Mouse (Mus musculus) left cerebral cortex, adult 2 months (tissue): ENCODE results near the gene Hpcal1. TPM values are rescaled to one million over a fixed set of nuclear protein-coding genes. Genes with fewer than 3 reads are reported as not detected.
A peak's percentile ranks its signal among the peaks of the same experiment; 100 is the strongest.
"Not testable (repeated sequence)": the region's sequence is repeated elsewhere in the genome, so short reads cannot be mapped to it uniquely, and the experiment has no call there.

ENCODE experiments used
- DNase-seq, 2 experiments: peaks; one replicate each; pipeline ENCODE4 v3.0.0; 2021 to 2022; ENCODE audit warnings: low spot score in 2 of 2, mixed read lengths in 1 of 2; ENCODE audit errors: extremely low spot score in 1 of 2
- H3K27ac ChIP-seq: fragments of 200-600 bp; 2 replicates; pipeline ENCODE4 v1.8.1; 2022
- H3K4me3 ChIP-seq: fragments of 200-600 bp; 2 replicates; pipeline ENCODE4 v1.8.1; 2022
- CTCF ChIP-seq: fragments of 200-600 bp; IDR thresholded peaks from 2 replicates; pipeline ENCODE4 v1.8.1; 2022; ENCODE audit warnings: antibody characterized with exemption, mild to moderate bottlenecking, moderate library complexity
- intact Hi-C: fragments of 180-260 bp; cut with DNase I; formaldehyde crosslinking; loops from one replicate; pipeline ENCODE4 v1.15.1; 2025
- total RNA-seq, 2 experiments: library from RNA; stranded (reverse); gene quantifications; 2 replicates each; pipeline ENCODE4 v1.2.3; 2021

Gene Hpcal1
- total RNA-seq, 2 experiments from 2014 or later, result 78.5 to 93.8 TPM

DNA sequence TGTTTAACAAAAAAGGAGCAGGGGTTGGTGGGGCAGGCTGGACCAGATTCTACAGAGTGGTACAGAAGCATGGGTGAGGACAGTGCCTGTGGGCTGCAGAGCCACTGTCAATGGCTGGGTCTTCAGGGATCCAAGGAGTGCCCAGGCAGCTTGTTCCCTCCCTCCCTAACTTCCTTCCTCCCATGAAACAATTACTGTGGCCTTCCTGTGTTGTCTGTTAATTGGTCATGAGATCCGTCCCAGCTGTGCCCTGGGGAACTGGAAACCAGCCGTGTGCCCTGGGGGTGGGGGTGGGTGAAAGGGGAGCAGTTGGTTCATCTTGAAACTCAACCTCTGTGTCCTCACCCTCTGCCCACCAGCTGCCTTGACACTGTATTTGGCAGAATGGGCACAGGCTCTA lies 79.9 kb downstream of the Hpcal1 start:
- no peak overlapping the region for H3K4me3 ChIP-seq
- intact Hi-C loops, result no loop called here
- DNase-seq, result no peak
- H3K27ac ChIP-seq, result no peak overlapping the region
- no peak for TF ChIP-seq CTCF

DNA sequence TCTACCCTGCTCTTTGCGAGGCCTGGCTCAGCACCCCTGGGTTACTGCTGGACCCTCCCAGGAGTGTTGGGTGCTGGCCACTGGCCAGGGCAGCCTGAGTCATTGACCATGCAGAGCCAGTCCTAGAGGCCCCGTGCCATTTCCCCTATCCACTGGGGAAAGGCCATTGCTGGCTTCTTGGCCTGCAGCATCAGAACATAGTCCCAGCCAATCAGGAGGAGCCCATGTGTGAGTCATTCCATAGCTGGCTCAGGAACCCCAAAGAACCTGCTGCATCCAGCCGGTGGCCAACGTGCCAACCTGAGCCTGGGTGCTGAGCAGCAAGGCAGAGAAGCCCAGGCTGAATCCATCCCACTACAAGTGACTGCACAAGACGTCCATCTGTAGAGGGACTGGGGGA lies 83.1 kb downstream of the Hpcal1 start:
- DNase-seq, H3K27ac ChIP-seq, H3K4me3 ChIP-seq, intact Hi-C loops: not testable (repeated sequence)

DNA sequence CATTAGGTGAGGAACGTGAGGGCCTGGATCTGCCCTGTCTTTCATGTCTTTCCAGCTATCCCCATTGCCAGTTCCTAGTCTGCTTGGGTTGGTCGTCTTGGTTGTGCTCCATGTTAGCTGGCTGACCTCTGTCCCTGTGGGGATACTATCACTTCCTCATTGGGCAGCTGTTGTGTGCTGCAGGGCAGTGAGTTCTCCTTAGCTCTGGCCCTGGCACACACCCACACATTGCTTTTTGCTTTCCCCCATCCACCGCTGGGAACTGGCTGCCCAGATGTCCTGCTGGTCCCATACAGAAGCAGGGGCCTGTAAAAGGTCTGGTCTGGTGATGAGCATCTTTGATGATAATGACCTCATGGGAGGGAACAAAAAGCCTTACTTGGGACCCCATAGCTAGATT lies 84.2 kb downstream of the Hpcal1 start:
- not testable (repeated sequence) for DNase-seq, H3K27ac ChIP-seq, H3K4me3 ChIP-seq
- intact Hi-C loops, result loop anchor here (5.0 kb wide), 1 partner anchor 218 kb away; no protein-coding TSS in a partner anchor

DNA sequence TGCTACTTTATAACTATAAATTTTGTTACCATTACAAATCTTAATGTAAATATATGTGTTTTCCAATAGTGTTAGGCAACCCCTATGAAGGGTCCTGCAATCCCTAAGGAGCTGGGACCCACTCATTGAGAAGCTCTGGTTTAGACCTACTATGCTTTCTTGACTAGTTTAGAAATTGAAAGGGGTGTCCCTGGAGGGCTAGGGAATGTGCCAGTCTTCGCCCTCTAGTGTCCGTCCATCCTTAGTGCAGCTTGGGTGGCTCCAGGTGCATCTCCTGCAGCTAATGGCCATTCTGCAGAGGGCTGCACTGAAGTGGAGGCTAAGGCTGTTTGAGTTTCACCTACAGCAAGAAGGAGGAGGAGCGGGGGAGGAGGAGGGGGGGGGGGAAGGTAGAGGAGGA lies 87.7 kb downstream of the Hpcal1 start:
- no peak overlapping the region for H3K4me3 ChIP-seq
- TF ChIP-seq CTCF, result peak; percentile 63
- no peak overlapping the region for H3K27ac ChIP-seq
- peak; percentile 22 to 24 for DNase-seq
- intact Hi-C loops, result loop anchor here (5.0 kb wide), 1 partner anchor 221 kb away; no protein-coding TSS in a partner anchor

DNA sequence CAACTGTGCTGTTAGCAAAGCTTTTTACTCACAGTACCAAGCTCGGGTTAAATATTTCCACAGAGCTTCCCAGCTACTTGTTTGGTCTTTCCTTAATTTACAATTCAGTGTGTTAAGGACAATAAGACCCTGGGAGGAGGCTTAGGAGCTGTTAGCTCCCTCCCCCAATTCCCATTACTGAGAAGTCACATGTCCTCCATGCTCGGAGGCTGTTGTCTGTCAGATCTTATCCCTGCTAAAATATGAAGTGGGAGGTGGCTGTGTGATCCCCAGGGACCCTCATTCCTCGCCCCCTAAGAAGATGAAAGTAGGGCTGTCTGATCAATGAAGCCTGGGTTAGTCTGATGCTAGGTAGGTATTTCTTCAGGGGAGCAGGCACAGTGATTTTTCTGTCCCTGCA lies 88.4 kb downstream of the Hpcal1 start:
- TF ChIP-seq CTCF, result no peak
- H3K27ac ChIP-seq, result no peak overlapping the region
- intact Hi-C loops, result loop anchor here (5.0 kb wide), 1 partner anchor 222 kb away; no protein-coding TSS in a partner anchor

DNA sequence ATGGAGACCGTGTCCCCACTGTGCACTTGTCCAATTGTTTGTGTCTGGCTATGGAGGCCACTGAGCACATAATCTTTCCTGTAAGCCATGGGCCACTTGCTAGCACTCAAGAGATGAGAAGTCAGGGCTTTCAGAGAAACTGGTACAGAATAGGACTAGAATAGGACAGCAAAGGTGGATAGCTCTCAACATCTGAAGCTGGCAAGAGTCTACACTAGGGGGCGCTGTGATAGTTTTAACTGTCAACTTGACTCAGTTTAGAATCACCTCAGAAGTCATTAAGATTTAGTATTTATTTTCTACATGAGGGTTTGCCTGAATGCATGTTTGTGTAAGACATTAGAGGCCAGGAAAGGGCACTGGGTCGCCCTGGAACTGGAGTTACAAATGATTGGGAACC lies 98.8 kb downstream of the Hpcal1 start:
- intact Hi-C loops, result loop anchor here (5.0 kb wide), 1 partner anchor 57 kb away; no protein-coding TSS in a partner anchor
- Histone ChIP-seq H3K27ac (no peak overlapping the region), H3K4me3 (no peak overlapping the region)
- peak; percentile 29 for TF ChIP-seq CTCF
- DNase-seq, result no peak

More for the DNA sequence above, 88.4 kb downstream of the Hpcal1 start:
- DNase-seq, result no peak
- no peak overlapping the region for H3K4me3 ChIP-seq

DNA sequence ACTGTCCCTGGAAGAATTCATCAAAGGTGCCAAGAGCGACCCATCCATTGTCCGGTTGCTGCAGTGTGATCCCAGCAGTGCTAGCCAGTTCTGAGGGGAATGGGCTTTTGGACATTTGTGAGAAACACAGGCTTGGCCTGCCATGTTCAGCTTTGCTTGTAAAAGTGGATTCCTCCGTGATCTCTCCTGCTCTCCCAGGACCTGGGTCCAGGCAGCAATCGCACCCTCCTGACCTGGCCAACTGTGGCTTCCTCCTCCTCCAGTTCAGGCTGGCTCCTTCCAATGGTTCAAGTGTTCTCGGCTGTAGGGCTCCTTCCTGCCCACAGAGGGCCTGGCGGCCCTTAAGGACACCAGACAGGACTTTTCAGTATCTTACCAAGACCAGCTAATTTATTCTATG lies 100.5 kb downstream of the Hpcal1 start:
- no peak for DNase-seq
- Histone ChIP-seq H3K4me3 (no peak overlapping the region), H3K27ac (no peak overlapping the region)
- intact Hi-C loops, result no loop called here
- no peak for TF ChIP-seq CTCF

DNA sequence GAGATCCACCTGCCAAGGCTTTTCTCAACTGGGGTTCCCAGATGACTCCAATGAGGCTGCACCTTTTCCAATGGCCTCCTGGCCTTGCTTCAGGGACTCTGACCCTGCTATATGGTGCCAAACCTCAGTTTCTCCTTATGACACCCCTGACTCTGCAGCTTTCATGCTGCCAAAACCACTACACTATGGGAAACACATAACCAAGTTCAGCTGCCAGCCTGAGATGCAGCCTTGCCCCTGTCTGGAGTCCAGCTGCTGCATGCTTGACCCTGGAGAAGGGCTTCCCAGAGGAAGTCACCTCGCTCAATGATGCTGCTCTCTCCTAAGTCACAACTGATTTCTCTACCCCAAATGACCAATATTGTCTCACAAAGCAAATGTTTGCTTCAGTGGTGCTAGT lies 102.1 kb downstream of the Hpcal1 start:
- DNase-seq, result no peak
- H3K4me3 ChIP-seq, result no peak overlapping the region
- H3K27ac ChIP-seq, result no peak overlapping the region
- intact Hi-C loops, result no loop called here
- no peak for TF ChIP-seq CTCF

DNA sequence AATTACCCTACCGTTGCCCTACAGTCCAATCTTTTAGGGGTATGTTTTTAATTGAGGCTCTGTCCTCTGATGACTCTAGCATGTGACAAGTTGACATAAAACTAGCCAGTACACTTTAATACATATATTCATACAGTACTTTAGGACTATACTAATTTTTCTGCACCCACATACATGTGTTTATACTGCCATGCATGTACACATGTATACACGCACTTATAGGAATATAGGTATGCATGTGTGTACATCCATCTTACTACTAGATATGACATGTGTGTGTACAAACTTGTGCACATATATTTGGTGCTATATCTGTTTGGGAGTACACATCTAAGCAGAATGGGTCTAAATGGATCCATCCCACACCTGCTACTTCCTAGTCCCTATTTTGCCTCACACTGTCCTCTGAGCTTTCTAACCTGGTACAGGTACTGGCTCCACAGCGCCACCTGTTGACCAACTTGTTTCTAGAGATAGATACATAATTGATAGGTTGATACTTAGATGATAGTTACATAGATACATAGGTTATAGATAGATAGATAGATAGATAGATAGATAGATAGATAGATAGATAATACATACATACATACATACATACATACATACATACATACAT lies 105.1 kb downstream of the Hpcal1 start:
- peak; percentile 45 to 59 for DNase-seq
- no peak overlapping the region for H3K4me3 ChIP-seq
- no peak overlapping the region for H3K27ac ChIP-seq
- intact Hi-C loops, result loop anchor here (5.0 kb wide), 1 partner anchor 128 kb away; no protein-coding TSS in a partner anchor
- TF ChIP-seq CTCF, result peak; percentile 57

DNA sequence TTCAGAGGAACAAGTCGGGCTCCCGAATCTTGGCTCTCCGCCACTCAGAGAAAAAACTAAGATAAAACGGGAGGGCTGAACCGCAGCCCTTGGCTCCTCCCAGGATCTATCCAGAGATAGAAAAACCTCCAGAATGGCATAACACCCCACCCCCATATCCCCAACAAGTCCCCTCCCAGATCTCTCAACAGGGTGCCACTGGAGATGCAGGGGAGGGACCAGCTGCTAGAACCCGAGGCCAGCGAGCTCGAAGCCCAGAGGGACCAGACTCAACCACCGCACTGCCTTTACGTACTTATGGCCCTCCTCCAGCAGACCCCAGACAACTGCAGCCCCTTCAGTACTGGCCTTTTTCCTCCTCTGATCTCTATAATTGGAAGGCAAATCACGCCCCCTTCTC lies 107.6 kb downstream of the Hpcal1 start:
- intact Hi-C loops, result loop anchor here (5.0 kb wide), 1 partner anchor 131 kb away; no protein-coding TSS in a partner anchor
- H3K27ac ChIP-seq, DNase-seq, H3K4me3 ChIP-seq: not testable (repeated sequence)

DNA sequence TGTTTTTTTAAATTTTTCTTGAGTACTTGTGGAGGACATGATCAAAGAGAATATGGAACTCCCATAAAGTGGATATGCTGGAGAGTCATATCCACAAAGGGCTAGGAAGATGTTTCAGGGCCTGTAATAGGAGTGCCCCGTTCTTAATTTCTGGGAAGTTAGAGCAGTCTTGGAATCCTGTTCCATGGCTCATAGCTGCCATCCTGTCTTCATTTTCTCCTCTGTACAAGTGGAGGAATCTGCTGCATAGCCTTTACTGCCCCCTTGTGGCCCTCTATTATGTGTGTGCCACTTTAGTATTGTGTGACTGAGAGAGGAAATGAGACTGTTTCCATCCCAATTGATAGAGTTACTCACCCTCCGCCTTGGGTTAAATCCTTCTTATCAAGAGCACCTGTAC lies 117.9 kb downstream of the Hpcal1 start:
- Histone ChIP-seq H3K27ac (no peak overlapping the region), H3K4me3 (no peak overlapping the region)
- TF ChIP-seq CTCF, result peak; percentile 85
- intact Hi-C loops, result loop anchor here (1.0 to 5.0 kb wide), 2 partner anchors 254 to 441 kb away; no protein-coding TSS in a partner anchor
- peak; percentile 67 to 70 for DNase-seq

DNA sequence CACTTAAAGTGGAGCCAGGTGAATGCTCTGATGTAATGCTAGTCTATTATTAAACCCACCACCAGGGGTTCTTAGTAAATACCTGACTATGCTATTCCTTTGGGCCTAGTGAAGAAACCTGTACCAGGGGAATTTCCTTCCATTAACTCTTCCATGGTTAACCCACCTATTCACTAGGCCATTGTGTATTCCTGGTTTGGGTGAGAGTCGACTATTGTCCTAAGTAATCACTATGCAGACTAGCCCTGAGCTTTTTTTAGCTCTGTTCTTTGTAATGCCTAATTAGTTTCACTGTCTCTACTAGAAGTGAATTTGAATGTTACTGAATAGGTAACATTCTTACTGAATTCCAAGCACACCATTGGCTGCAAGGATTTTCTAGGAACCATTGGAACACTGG lies 144.6 kb downstream of the Hpcal1 start:
- intact Hi-C loops, DNase-seq, H3K27ac ChIP-seq, H3K4me3 ChIP-seq: not testable (repeated sequence)

Other genes starting within 250 kb of the Hpcal1 start
- 10 to 100 TPM; 67.2 to 68.6 TPM for gene Odc1, start 146.1 kb upstream of the Hpcal1 start, total RNA-seq